In genomic region chr15:103539259-103539658, GRCm38 (mm10) we compare ENCODE assay signal across 22 mouse cellular contexts. TPM values are rescaled to one million over a fixed set of nuclear protein-coding genes. Genes with fewer than 3 reads are reported as not detected.
"Had no signal": no experiment of that assay in that cellular context is flagged by ENCODE, and none has a peak within 500 bp of the region (broad histone marks: within the 10 kb centered on the region; RNA-seq: fewer than 3 reads in every experiment).

No protein-coding gene starts in this region.

- ATAC-seq: inflammation-experienced regulatory T-cells, adult 6 months; intestine, postnatal 0 days; midbrain, embryonic 15.5 days had no signal

- H3K4me3 ChIP-seq: lung, embryonic 15.5 days; megakaryocyte, embryonic 14.5 days; midbrain, embryonic 15.5 days; neural tube, embryonic 13.5 days; stomach, embryonic 15.5 days had no signal

- H3K36me3 ChIP-seq: lung, embryonic 15.5 days; midbrain, embryonic 15.5 days; neural tube, embryonic 13.5 days; stomach, embryonic 15.5 days had no signal

- H3K9me3 ChIP-seq: lung, embryonic 15.5 days; megakaryocyte, embryonic 14.5 days; midbrain, embryonic 15.5 days; neural tube, embryonic 13.5 days; stomach, embryonic 15.5 days had no signal

- H3K27ac ChIP-seq: lung, embryonic 15.5 days; macrophage; midbrain, embryonic 15.5 days; neural tube, embryonic 13.5 days; stomach, embryonic 15.5 days had no signal

- DNase-seq: kidney, postnatal 14 days; layer of hippocampus, adult 9-11 months; lung, postnatal 14 days; right cerebral cortex, postnatal 14 days; thymus, postnatal 36 days had no signal

- H3K4me2 ChIP-seq: liver, embryonic 11.5 days; lung, embryonic 15.5 days; midbrain, embryonic 11.5 days; midbrain, embryonic 15.5 days; stomach, embryonic 15.5 days had no signal

- H3K9ac ChIP-seq: lung, embryonic 15.5 days; stomach, embryonic 15.5 days had no signal

RNA-seq across cellular contexts. Expression of gene Ppp1r1a, which starts 1.5 kb away (rescaled TPM):
- total RNA-seq: monocyte, adult 5-6 weeks had no signal

RNA-seq across cellular contexts. Expression of gene Glycam1, which starts 25.6 kb away (rescaled TPM):
- total RNA-seq: left cerebral cortex, postnatal 36 days; monocyte, adult 5-6 weeks had no signal
- polyA plus RNA-seq: inflammation-experienced regulatory T-cells, adult 6 months; limb, embryonic 14.5 days; liver, embryonic 11.5 days; liver, embryonic 16.5 days; lung, embryonic 15.5 days; macrophage; midbrain, embryonic 11.5 days; midbrain, embryonic 15.5 days; neural tube, embryonic 13.5 days; spleen, adult 2 months; stomach, embryonic 15.5 days; testis, adult 2 months; thymus, postnatal 0 days had no signal
